Mouse (Mus musculus): ENCODE results near the gene Pigb.

DNA sequence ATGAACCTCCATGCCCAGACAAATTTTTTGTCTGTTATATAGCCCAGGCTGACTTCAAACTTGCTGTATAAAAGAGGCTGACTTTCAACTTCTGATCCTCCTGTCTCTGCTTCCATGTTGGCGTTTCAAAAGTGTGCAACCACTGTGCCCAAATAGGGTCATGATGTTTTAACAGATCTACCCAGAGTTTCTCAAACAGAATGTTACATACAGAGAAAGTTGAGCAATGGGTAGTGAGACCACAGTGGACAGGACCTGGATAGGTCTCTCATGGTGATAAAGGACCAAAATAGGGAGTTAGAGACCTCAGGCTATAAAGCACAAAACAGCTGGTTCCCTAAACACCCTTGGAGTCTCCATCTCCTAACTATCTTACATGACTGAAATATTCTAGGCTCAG is 9.7 kb downstream of the Pigb start:
- TF ChIP-seq CTCF (IDR thresholded peaks at IDR 0.05; ENCODE audit: low read depth) (no peak), EP300 (IDR thresholded peaks at IDR 0.05; ENCODE audit: low read depth) (no peak)

All from liver, postnatal 0 days (tissue).